Mouse (Mus musculus) lung, postnatal 14 days (tissue): ENCODE results near the gene Srarp.

ENCODE experiments used
- DNase-seq: peaks from one replicate; pipeline ENCODE4 v3.0.0; 2021

Gene Srarp

DNA sequence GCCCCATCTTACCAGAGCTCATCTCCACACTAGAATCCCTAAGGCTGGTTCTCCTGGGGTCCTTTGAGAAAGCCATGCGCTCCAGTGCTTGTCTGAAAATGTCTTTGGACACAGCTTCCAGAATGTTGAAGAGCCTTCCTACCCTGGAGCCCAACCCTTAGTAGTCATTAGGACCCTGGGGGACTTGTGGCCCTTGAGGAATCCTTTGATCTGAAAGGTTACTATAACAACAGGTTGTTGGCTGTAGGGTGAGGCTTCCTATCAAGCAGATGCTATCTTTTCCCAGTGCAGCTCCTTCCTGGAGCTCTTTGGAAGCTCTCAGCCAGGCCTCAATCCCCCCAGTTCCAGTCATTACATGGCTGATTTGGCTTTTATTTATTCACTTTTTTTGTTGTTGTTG, at the start of gene Srarp:
Gene Srarp (minus strand): TSS at position 132 of the 400 bp plus-strand sequence.
- no peak for DNase-seq

DNA sequence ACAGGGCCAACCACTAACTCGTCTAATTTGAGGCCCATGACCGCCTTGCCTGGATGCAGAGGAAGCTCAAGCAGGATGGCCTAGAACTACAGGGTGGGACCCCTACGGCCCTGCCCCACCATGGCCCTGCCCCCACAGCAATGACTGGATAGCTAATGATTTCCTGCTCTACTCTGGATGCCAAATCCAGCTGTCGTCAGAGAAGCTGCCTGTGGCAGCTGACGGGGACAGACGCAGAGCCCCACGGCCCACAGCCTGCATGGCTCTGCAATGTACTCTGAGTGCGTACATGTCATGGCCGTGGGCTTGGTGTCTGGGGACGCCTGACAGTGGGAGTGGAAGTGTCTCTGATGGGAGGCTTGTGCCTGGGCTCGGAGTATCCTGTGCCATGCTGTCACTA, 48.2 kb upstream of the Srarp start:
- no peak for DNase-seq

DNA sequence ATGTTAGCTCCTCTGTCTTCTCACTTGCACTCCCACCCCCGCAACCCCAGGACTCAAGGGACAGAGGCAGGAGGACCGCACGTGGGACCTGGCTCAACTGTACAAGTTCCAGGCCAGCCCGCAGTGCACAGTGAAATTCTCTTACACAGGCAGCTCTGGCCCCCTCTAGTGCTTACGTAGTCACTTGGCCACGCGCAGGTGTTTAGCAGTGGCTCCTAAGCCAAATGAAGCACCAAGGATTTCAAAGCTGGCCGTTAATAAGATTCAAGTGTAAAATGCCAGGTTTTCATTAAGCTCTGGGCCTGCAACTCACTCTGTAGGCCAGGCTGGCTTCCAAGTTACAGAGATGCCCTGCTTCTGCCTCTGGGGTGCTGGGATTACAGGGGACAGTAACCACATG, 43.5 kb upstream of the Srarp start:
- DNase-seq: no peak

GRCm38 (mm10) chr4:141478794-141479193, 42.9 kb upstream of the Srarp start:
- DNase-seq: no peak

GRCm38 (mm10) chr4:141478225-141478624, 42.3 kb upstream of the Srarp start:
- DNase-seq: no peak

- DNase-seq: peak; percentile 55
Observed at GRCm38 (mm10) chr4:141477681-141478102, 41.8 kb upstream of the Srarp start.

DNA sequence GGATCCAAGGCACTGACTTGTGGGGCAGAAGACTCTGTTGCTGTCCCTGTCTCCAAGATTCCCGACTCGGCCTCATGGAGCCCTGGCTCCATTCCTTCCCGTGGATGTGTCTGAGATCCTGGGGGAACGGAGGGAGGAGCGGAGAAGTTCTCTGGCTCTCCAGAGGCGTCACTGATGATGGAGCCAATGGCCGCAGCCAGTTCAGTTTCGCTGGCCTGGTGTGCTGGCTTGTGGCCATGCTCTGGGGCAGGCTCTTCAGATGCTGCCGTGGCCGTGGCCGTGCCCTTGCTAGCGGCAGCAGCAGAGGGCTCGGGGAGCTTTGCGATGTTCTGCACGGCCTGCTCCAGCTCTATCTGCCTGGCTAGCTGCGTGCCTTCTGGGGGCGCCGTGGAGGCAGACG, 38.5 kb upstream of the Srarp start:
- no peak for DNase-seq

DNA sequence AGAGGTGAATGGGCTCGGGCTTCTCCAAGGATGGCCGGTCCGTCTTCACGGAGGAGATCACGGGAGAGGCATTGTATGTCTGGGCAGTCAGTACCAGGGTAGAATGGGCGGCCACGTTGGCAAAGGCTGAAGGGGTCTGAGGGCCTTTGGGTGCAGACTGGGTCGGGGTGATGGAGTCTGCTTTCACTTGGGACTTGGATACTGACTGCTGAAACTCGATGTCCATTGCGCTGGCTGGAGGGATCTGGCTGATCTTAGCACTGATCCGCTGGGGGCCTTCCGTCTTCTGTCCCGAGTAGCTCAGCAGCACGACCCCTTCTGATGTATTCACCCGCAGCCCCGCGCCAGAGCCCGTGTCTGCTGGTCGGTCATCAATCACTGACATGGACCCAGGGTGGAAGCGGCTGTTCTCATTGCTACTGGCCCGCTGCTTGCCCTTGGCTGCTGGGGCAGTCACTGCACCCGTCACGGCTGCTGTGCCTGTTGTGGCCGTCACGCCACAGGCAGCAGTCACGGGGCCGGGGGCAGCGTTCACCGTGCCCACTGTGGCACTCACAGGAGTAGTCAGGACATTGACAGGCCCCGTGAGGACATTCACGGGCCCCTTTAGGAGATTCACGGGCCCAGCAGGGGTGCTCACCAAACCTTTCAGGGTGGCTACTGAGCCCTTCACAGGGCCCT, 36.9 kb upstream of the Srarp start:
- DNase-seq: no peak

DNA sequence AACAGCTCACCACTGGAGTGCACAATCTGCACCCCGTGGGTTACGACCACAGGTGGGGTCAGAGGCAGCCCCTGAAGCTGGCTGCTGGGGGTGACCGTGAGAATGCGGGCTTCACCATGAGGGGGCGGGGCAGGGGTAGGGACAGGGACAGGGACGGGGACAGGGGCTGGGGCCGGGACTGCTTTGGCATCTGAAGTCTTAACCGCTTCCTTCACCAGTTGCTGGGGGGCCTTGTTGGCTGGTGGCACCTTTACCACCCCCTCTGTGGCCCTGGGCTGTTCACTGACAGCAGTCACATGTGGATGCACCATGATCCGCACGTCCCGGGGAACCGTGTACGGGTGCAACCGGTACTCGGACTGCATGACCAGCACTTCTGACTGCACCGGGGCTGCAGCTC, 35.6 kb upstream of the Srarp start:
- no peak for DNase-seq

- no peak for DNase-seq
Observed at GRCm38 (mm10) chr4:141469343-141469742, 33.4 kb upstream of the Srarp start.

DNA sequence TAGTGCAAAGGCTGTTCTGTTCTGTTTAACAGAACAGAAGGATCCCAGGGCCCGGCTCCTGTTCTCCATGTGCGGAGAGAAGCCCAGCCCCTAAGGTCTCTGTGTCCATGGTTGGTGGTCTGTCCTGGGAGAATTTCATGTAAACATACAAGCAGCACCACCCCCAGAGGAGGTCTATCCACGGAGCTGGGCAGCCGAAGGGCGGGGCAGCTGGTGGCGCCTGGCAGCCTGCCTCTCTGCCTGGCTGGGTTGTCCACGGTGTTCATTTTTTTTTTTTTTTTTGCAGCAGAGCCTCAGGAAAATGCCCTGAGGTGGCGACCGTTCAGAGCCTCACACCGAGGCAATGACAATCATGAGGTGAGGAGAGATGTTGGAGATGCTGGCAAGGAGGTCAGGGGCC, 32.7 kb upstream of the Srarp start:
- no peak for DNase-seq

DNA sequence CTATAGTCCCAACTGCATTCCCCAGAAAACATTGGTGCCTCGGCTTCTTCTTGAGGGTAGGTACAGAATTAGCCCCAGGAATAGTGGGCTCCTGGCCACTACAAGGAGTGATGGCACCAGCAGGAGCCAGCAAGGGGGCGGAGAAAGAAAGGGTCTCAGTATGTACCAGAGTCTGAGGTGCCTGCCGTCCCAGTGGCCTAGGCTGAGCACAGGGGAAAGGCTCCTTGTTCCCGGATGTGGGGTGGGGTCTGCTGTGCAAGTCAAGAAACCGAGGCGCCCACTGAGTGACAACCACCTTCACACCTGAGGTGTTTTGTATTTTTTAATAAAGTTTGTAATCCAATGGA, 31.6 kb upstream of the Srarp start:
- DNase-seq: no peak

DNA sequence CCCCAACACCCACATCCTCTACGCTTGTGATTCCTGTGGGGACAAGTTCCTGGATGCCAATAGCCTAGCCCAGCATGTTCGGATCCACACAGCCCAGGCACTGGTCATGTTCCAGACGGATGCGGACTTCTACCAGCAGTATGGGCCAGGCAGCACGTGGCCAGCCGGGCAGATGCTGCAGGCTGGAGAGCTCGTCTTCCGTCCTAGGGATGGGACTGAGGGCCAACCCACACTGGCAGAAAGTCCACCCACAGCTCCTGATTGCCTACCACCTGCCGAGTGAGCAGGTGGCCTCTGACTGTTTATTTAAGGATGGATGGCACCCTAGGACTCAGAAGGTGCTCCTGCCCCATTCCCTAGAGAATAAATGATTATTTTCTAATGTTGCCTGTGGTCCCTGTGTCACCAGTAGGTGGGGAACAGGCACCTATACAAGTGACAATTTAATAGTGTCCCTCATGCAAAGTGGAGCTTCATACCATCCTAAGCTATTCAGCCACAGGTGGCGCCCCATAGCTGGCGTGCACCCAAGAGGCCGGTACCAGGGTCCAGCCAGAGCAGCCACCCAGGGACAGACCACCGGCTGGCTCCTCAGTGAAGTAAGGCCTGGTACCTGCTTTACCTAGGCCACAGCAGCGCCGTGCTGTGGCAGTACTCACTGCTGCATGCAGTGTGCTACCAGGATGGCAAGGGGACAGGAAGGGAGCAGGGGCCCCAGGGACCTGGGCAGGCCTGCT, 31.1 kb upstream of the Srarp start:
- DNase-seq: no peak

DNA sequence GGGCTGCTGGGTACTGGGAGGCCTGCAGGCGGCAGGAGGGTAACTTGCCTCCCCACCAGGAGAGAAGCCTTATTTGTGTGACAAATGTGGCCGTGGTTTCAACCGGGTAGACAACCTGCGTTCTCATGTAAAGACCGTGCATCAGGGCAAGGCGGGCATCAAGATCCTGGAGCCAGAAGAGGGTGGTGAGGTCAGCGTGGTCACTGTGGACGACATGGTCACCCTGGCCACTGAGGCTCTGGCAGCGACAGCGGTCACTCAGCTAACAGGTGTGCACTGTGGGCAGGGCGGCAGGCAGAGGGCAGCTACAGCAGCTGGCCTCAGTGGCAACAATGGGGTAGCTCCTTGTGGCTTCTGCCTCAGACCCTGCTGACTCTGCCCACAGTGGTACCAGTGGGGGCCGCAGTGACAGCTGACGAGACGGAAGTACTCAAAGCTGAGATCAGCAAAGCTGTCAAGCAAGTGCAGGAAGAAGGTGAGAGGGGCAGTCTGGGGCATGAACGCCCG, 30.4 kb upstream of the Srarp start:
- no peak for DNase-seq

DNA sequence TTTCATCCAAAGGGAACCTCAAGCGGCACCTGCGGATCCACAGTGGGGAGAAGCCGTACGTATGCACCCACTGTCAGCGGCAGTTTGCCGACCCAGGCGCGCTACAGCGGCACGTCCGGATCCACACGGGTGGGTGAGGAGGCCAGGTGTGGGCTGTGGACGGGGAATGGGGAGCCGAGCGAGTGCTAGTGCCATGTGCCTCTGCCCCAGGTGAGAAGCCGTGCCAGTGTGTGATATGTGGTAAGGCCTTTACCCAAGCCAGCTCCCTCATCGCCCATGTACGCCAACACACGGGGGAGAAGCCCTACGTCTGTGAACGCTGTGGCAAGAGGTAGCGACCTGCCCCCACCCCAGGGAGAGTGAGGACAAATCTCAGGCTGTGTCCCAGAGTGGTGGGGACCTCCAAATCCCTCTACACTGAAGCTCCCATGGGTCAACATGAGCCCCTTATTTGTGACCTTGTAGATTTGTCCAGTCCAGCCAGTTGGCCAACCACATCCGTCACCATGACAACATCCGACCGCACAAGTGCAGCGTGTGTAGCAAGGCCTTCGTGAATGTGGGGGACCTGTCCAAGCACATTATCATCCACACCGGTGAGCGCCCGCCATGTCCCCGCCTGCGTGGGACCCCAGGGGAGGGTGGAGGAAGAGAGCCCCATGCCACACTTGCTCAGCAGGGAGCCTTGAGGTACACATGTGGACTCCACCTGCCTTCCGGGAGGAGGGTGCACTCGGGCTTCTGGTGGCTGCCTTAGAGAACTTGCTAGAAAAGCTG, 29.8 kb upstream of the Srarp start:
- no peak for DNase-seq

DNA sequence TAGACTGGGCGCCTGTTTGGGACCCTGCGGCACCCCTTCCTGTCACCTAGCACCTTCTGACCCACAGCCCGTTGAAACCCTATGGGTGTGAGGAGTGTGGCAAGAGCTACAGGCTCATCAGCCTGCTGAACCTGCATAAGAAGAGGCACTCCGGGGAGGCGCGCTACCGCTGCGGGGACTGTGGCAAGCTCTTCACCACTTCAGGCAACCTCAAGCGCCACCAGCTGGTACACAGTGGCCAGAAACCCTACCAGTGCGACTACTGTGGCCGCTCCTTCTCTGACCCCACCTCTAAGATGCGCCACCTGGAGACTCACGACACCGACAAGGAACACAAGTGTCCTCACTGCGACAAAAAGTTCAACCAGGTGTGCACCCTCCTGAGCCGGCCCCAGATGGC, 28.8 kb upstream of the Srarp start:
- no peak for DNase-seq

DNA sequence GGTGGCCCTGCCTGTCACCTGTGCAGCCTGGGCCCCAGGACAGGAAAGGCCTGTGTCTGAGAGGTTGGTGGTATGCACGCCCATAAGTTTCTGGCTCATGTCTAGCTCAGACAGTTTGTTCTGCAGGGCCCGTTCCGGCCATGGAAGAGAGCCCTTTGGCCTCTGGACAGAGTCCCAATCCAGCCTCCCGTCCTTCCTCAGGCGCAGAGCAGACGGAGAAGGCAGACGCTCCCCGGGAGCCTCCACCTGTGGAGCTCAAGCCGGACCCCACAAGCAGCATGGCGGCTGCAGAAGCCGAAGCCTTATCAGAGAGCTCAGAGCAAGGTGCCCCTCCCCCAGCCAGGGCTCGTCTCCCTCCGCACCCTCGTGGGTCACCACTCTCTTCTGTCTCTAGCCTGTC, 27.6 kb upstream of the Srarp start:
- no peak for DNase-seq

DNA sequence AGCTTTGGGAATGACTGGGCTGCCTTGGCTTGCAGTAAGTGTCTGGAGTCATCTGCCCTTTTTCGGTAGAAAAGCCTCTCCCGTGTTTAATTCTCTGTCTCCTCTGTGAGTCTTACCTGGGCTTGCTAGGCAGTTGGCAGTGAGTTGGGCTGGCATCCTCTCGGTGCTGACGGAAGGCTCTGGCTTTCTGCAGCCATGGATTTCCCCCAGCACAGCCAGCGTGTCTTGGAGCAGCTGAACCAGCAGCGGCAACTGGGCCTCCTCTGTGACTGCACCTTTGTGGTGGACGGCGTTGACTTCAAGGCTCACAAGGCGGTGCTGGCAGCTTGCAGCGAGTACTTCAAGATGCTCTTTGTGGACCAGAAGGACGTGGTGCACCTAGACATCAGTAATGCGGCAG, 25.7 kb upstream of the Srarp start:
- no peak for DNase-seq

DNA sequence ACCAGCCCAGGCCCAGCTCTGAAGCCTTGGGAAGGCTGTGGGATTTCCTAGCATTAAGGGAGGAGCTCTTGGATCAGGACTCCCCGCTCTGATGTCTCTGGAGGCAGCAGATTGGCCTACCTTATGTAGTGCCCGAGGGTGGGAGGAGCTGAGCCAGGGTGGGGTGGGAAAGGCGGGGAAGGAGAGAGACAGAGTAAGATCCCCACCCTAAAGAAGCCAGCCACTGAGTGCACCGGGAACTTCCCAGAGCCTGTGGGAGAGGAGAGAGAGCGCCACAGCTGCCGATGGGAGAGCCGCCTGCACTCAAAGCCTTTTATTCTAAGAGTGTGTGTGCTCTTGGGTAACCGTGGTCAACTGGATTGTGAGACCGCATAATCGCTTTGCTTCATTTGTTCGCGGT, 25.2 kb upstream of the Srarp start:
- DNase-seq: no peak

DNA sequence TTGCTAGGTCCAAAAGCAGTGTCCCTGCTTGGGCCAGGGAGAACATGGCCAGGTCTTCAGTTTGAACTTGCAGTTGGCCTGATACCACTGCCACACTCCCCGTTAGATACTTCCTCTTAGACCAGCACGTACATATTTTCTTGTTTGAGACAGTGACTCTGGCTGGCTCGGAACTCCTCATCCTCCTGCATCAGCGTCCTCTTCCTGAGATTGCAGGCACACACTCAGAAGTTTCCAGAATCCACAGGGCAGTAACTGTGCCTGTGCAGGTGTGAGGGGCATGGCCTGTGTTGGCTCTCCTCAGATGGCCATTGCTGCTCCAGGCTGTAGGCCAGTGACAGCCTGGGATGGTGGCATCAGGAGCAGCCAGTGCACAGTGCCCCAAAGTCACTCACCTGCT, 24.6 kb upstream of the Srarp start:
- no peak for DNase-seq

GRCm38 (mm10) chr4:141459766-141460165, 23.9 kb upstream of the Srarp start:
- no peak for DNase-seq

GRCm38 (mm10) chr4:141458888-141459287, 23.0 kb upstream of the Srarp start:
- DNase-seq: no peak

GRCm38 (mm10) chr4:141458236-141458635, 22.3 kb upstream of the Srarp start:
- no peak for DNase-seq
